8 mouse cellular contexts compared by ENCODE assay signal in the genomic region with DNA sequence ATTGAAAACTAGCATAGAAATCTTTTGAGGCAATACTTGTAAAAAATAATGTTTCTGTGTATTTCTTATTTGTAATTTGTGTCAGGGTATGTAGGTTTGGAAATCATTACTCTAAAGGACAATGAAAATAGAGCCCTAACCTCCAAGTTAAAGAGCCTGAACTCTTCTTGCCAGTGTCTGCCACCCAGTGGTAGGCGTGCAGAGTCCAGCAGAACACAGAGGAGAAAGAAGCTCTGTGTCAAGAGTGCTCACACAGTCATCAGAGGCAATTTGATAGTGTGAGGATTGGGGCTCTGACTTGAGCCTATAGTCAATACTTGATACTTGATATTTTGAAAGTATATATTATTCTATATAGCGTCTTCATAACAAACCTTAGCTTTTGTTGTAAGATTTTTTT. TPM values are rescaled to one million over a fixed set of nuclear protein-coding genes. Genes with fewer than 3 reads are reported as not detected.
DNase-seq lines count a peak whose midpoint lies in the region; ATAC-seq and TF ChIP-seq lines count a peak whose summit lies in the region.

No protein-coding gene starts in this region.

- H3K9ac ChIP-seq in forebrain, embryonic 16.5 days (replicated peaks; ENCODE audit: low read depth, low read length): no peak overlapping the region
- H3K9ac ChIP-seq in hindbrain, embryonic 13.5 days: no peak overlapping the region
- no peak overlapping the region for H3K9ac ChIP-seq in limb, embryonic 14.5 days (ENCODE audit: low read depth, low read length, severe bottlenecking)
- no peak overlapping the region for H3K9ac ChIP-seq in midbrain, embryonic 16.5 days (ENCODE audit: low read depth, low read length)
- no peak overlapping the region for H3K9ac ChIP-seq in stomach, postnatal 0 days (ENCODE audit: low read length)

- H3K4me1 ChIP-seq in forebrain, embryonic 16.5 days (replicated peaks; ENCODE audit: control insufficient read depth, insufficient read depth, low read length): peaks cover 7% of the 10 kb centered on the region
- peaks cover 12% of the 10 kb centered on the region for H3K4me1 ChIP-seq in hindbrain, embryonic 13.5 days (replicated peaks)
- H3K4me1 ChIP-seq in limb, embryonic 14.5 days (ENCODE audit: control insufficient read depth, insufficient read depth, low read length): peaks cover 7% of the 10 kb centered on the region
- peaks cover 12% of the 10 kb centered on the region for H3K4me1 ChIP-seq in midbrain, embryonic 16.5 days (ENCODE audit: control insufficient read depth, insufficient read depth, low read length)
- no peaks in the 10 kb centered on the region; the same call in 1 of the 2 replicates for H3K4me1 ChIP-seq in stomach, postnatal 0 days (replicated peaks; ENCODE audit: control insufficient read depth, insufficient read depth)

- 45% methylated on average over 2 of the region's 2 CpGs for WGBS in forebrain, embryonic 16.5 days
- 47% methylated on average over 2 of the region's 2 CpGs for WGBS in hindbrain, embryonic 13.5 days
- 40% methylated on average over 2 of the region's 2 CpGs for WGBS in limb, embryonic 14.5 days
- 45% methylated on average over 2 of the region's 2 CpGs for WGBS in midbrain, embryonic 16.5 days
- 37% methylated on average over 2 of the region's 2 CpGs for WGBS in stomach, postnatal 0 days

- no peaks in the 10 kb centered on the region for H3K27me3 ChIP-seq in forebrain, embryonic 16.5 days (replicated peaks; ENCODE audit: control insufficient read depth, insufficient read depth, low read length)
- H3K27me3 ChIP-seq in hindbrain, embryonic 13.5 days: no peaks in the 10 kb centered on the region
- no peaks in the 10 kb centered on the region for H3K27me3 ChIP-seq in limb, embryonic 14.5 days (ENCODE audit: control insufficient read depth, insufficient read depth, low read length)
- H3K27me3 ChIP-seq in midbrain, embryonic 16.5 days (ENCODE audit: control insufficient read depth, insufficient read depth, low read depth, low read length): no peaks in the 10 kb centered on the region
- H3K27me3 ChIP-seq in stomach, postnatal 0 days (ENCODE audit: control insufficient read depth, insufficient read depth, low read length): no peaks in the 10 kb centered on the region

- ATAC-seq in forebrain, embryonic 16.5 days: peak; percentile 82
- peak; percentile 74 for ATAC-seq in hindbrain, embryonic 13.5 days (ENCODE audit: low FRiP score)
- ATAC-seq in limb, embryonic 14.5 days (ENCODE audit: low FRiP score, low read depth): peak; percentile 66; the same call in 1 of the 2 replicates
- ATAC-seq in midbrain, embryonic 16.5 days: peak; percentile 76
- peak; percentile 81 for ATAC-seq in stomach, postnatal 0 days (ENCODE audit: low FRiP score, low TSS enrichment)

- TF ChIP-seq EP300 in stomach, postnatal 0 days (optimal IDR thresholded peaks at IDR 0.05): no peak

- DNase-seq in right cerebral cortex, postnatal 10 days (ENCODE audit: low spot score in 2 of 2): peak; percentile 50 to 65
- no peak for DNase-seq in right cerebral cortex, postnatal 36 days (ENCODE audit: low spot score in 2 of 2)
- peak; percentile 56 for DNase-seq in c-Kit-positive CD71-positive TER-119-negative erythroid progenitor cells, embryonic 14.5 days (ENCODE audit: low read depth)
- peak; percentile 21 for DNase-seq in limb, embryonic 14.5 days (ENCODE audit: low spot score)
- peak; percentile 60 for DNase-seq in stomach, postnatal 0 days (ENCODE audit: low spot score)

- no peak overlapping the region for H3K4me2 ChIP-seq in forebrain, embryonic 16.5 days (ENCODE audit: low read length)
- no peak overlapping the region for H3K4me2 ChIP-seq in hindbrain, embryonic 13.5 days
- H3K4me2 ChIP-seq in limb, embryonic 14.5 days (replicated peaks; ENCODE audit: low read depth, low read length, severe bottlenecking): no peak overlapping the region
- H3K4me2 ChIP-seq in midbrain, embryonic 16.5 days (ENCODE audit: low read length): no peak overlapping the region
- no peak overlapping the region for H3K4me2 ChIP-seq in stomach, postnatal 0 days (replicated peaks; ENCODE audit: low read depth)

- H3K9me3 ChIP-seq in forebrain, embryonic 16.5 days (ENCODE audit: control insufficient read depth, low read length): no peaks in the 10 kb centered on the region
- no peaks in the 10 kb centered on the region for H3K9me3 ChIP-seq in hindbrain, embryonic 13.5 days
- H3K9me3 ChIP-seq in limb, embryonic 14.5 days (ENCODE audit: control insufficient read depth, low read length): no peaks in the 10 kb centered on the region
- H3K9me3 ChIP-seq in midbrain, embryonic 16.5 days (replicated peaks; ENCODE audit: control insufficient read depth, low read length, poor library complexity, severe bottlenecking): no peaks in the 10 kb centered on the region
- H3K9me3 ChIP-seq in stomach, postnatal 0 days (ENCODE audit: control insufficient read depth, low read length): no peaks in the 10 kb centered on the region

- H3K4me3 ChIP-seq in forebrain, embryonic 16.5 days (replicated peaks; ENCODE audit: low read length): no peak overlapping the region
- no peak overlapping the region for H3K4me3 ChIP-seq in hindbrain, embryonic 13.5 days
- no peak overlapping the region for H3K4me3 ChIP-seq in limb, embryonic 14.5 days (replicated peaks; ENCODE audit: low read length)
- no peak overlapping the region for H3K4me3 ChIP-seq in midbrain, embryonic 16.5 days (ENCODE audit: low read depth, low read length)
- H3K4me3 ChIP-seq in stomach, postnatal 0 days (ENCODE audit: low read depth, low read length): no peak overlapping the region

- TF ChIP-seq POLR2A in limb, embryonic 14.5 days (IDR thresholded peaks at IDR 0.05; ENCODE audit: borderline replicate concordance, extremely low read depth, insufficient read depth, insufficient read length): no peak

- no peaks in the 10 kb centered on the region for H3K36me3 ChIP-seq in forebrain, embryonic 16.5 days (ENCODE audit: control insufficient read depth, insufficient read depth)
- no peaks in the 10 kb centered on the region for H3K36me3 ChIP-seq in hindbrain, embryonic 13.5 days
- no peaks in the 10 kb centered on the region; the same call in 1 of the 2 replicates for H3K36me3 ChIP-seq in limb, embryonic 14.5 days (ENCODE audit: control insufficient read depth, insufficient read depth, low read length)
- H3K36me3 ChIP-seq in midbrain, embryonic 16.5 days (ENCODE audit: control insufficient read depth, insufficient read depth, low read length): no peaks in the 10 kb centered on the region
- H3K36me3 ChIP-seq in stomach, postnatal 0 days (ENCODE audit: control insufficient read depth, insufficient read depth, low read length): 0 out of 2 replicates have a peak, but pooled peaks cover 2% of the 10 kb centered on the region

- peak; percentile 87 for TF ChIP-seq CTCF in stomach, postnatal 0 days (IDR thresholded peaks at IDR 0.05; ENCODE audit: low read depth)

- no peak overlapping the region for H3K27ac ChIP-seq in forebrain, embryonic 16.5 days (ENCODE audit: low read length)
- H3K27ac ChIP-seq in hindbrain, embryonic 13.5 days: no peak overlapping the region
- H3K27ac ChIP-seq in limb, embryonic 14.5 days (replicated peaks; ENCODE audit: low read depth, low read length): no peak overlapping the region
- H3K27ac ChIP-seq in midbrain, embryonic 16.5 days (ENCODE audit: low read length): no peak overlapping the region
- H3K27ac ChIP-seq in stomach, postnatal 0 days (replicated peaks): no peak overlapping the region

RNA-seq across cellular contexts. Expression of gene Picalm, which starts 20.3 kb away (rescaled TPM):
- polyA plus RNA-seq in forebrain, embryonic 16.5 days (2015; fragmentation: Nextera tagmentation; extraction: Ambion mirVana): 41.7 and 51.2 TPM in 2 replicates
- polyA plus RNA-seq in hindbrain, embryonic 13.5 days (2015; fragmentation: Nextera tagmentation; extraction: Ambion mirVana): 42.4 and 43.1 TPM in 2 replicates
- 153 and 155 TPM in 2 replicates for polyA plus RNA-seq in limb, embryonic 14.5 days (2012; rRNA removed)
- polyA plus RNA-seq in limb, embryonic 14.5 days (2014; fragmentation: Nextera tagmentation; extraction: Ambion mirVana): 53.6 and 59.6 TPM in 2 replicates
- 38.9 and 45.5 TPM in 2 replicates for polyA plus RNA-seq in midbrain, embryonic 16.5 days (2015; fragmentation: Nextera tagmentation; extraction: Ambion mirVana)
- 25.1 and 25.3 TPM in 2 replicates for polyA plus RNA-seq in stomach, postnatal 0 days (2015; fragmentation: Nextera tagmentation; extraction: Ambion mirVana)

Comparison
In these comparisons a context has a peak if more than half of its experiments do, and no peak if none do; other contexts are left out.
1. DNase-seq: peak in right cerebral cortex, postnatal 10 days (2 of 2), c-Kit-positive CD71-positive TER-119-negative erythroid progenitor cells, embryonic 14.5 days (single experiment), limb, embryonic 14.5 days (single experiment) and stomach, postnatal 0 days (single experiment); none in right cerebral cortex, postnatal 36 days (0 of 2).
2. Peak in every context shown above with its lines, with median percentiles within 50 percentile points of each other: ATAC-seq.